Mouse (Mus musculus): ENCODE data around the gene Dennd1b. TPM values are rescaled to one million over a fixed set of nuclear protein-coding genes. Genes with fewer than 3 reads are reported as not detected.

Gene Dennd1b
- total RNA-seq, 1 experiment from 2014 or later: 40.9 TPM

DNA sequence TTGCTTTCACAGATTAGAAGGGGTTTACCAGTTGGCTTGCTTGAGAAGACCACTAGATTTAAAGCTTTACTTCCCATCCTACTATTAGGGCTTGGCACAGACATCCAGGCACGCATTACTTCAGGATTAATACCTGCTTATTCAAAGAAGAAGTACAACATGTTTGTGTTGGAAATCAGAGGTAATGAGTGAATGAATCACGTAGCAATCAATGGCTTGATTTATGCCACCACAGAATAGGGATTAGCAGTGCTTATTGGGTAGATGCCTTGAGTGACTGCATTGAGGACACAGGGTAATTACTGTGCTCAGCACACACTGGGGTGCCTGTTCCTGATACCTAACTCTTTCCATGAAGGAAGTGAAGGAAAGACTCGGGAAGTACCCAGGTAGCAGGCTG lies 4.4 kb upstream of the Dennd1b start:
- ATAC-seq (replicated peaks; ENCODE audit: insufficient number of reproducible peaks, low FRiP score, low TSS enrichment, poor library complexity, severe bottlenecking): no peak

DNA sequence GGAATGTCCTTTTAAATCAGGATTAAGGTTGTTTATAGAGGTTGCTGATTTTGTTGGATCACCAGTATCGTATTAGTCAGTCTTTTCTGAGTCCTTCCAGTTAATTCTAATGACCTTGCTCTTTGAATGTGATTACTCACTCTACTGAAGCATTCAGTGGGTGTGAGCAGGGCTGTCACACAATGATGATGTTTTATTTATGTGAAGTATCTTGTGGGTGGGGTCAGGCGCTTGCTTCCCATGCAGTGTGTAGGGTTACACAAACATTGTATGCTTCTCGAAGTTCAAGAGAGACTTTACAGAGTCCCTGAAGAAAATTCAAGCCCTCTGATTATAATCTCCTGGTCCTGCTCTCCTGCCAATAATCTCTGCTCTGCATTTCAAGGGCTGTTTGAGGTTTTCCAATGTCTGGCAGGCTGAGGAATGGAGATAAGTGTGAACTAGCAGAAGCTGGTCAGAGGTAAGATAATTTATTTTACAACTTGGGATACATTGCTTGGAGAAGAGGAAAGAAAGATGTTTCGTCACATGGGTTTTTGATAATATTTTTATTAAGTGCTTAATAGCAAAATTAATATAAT lies 3.2 kb upstream of the Dennd1b start:
- ATAC-seq (replicated peaks; ENCODE audit: insufficient number of reproducible peaks, low FRiP score, low TSS enrichment, poor library complexity, severe bottlenecking): no peak

- no peak; the same call in 1 of the 2 replicates for ATAC-seq (replicated peaks; ENCODE audit: insufficient number of reproducible peaks, low FRiP score, low TSS enrichment, poor library complexity, severe bottlenecking)
These were observed 751 bp upstream of the Dennd1b start for GRCm38 (mm10) chr1:138962266-138963101.

DNA sequence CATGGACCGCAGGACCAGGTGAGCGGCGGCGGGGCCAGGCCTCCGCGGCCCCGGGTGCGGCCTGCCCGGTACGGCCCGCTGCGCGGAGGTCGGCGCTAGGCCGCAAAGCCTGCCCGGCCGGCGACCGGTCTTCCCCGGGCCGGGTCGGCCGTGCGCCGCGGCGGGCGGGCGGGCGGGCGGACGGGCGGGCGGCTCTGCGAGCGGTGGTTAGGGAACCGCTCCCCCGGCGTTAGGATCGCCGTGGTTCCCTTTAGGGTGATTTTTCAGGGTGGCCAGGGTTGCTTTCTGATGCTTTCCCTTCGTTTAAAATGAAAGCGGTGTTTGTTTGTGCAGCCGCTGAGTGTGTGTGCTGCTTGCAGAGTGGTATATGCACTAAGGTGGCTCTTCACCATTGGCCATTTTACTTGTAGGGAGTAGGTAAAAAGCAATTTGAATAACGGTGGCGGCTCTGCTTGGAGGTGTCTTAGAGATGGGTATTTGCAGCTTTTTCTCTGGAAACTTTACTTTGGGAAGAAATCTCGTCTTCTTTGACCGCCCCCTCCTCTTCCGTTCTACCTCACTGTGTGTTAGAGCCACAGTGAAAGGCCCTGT lies 728 bp downstream of the Dennd1b start:
- ATAC-seq (replicated peaks; ENCODE audit: insufficient number of reproducible peaks, low FRiP score, low TSS enrichment, poor library complexity, severe bottlenecking): no peak

GRCm38 (mm10) chr1:138965069-138965468 lies 1.8 kb downstream of the Dennd1b start:
- no peak for ATAC-seq (replicated peaks; ENCODE audit: insufficient number of reproducible peaks, low FRiP score, low TSS enrichment, poor library complexity, severe bottlenecking)

DNA sequence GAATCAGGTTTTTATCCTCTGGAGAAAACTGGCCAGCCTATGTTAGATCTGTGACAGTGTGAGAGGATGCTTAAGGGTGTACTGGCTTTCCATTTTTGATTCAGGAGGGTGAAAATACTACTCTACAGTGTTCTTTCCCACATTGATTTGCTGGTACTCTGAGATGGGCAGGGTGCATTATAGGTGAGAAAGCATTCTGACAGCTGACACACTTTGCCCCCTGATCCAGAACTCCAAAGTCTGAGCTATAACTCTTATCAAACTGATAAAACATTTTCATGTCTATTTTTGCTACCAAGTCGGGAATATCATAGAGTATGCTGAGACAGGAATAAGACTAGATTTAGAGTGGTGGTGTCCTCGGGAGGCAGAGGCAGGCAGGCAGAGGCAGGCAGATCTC lies 2.3 kb downstream of the Dennd1b start:
- ATAC-seq (replicated peaks; ENCODE audit: insufficient number of reproducible peaks, low FRiP score, low TSS enrichment, poor library complexity, severe bottlenecking): no peak

DNA sequence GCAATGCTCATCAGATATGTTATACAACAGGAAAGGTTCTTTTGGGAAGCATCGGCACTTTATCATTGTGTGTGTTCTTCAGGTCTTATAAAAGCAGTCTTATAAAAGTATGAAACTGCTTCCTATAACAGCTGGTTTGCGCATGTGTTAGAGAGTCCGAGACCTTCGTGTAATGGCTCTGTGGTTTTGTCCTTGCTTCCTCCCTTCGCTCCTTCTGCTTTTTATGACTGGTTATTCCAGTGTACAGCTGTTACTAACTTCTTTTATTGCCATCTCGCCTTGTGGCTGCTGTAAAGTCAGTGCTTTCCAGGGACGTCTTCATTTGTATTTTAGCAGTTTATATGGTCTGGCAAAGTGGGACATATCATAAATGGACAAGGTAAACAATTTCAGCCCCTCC lies 4.2 kb downstream of the Dennd1b start:
- peak; percentile 69 for ATAC-seq (replicated peaks; ENCODE audit: insufficient number of reproducible peaks, low FRiP score, low TSS enrichment, poor library complexity, severe bottlenecking)

GRCm38 (mm10) chr1:138970053-138970452 lies 6.8 kb downstream of the Dennd1b start:
- no peak for ATAC-seq (replicated peaks; ENCODE audit: insufficient number of reproducible peaks, low FRiP score, low TSS enrichment, poor library complexity, severe bottlenecking)

GRCm38 (mm10) chr1:138973541-138974224 lies 10.4 kb downstream of the Dennd1b start:
- ATAC-seq (replicated peaks; ENCODE audit: insufficient number of reproducible peaks, low FRiP score, low TSS enrichment, poor library complexity, severe bottlenecking): peak; percentile 71

DNA sequence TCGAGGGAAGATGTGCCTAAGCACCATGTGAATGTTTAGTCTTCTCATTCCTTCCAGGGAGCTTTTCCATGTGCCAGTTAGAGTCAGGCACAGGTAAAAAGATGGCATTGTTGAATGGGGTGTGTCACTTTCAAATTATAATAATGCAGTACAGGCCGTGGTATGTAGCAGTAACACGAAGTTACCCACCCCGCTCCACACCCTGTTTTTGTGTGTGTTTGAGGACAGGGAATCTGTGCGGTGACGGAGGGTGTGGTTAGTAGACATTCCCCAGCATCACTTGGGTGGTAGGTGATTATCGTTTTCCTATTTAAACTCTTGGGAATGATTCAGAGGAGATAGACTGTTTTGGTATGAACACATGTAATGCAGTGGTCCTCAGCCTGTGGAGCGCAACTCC lies 11.6 kb downstream of the Dennd1b start:
- no peak for ATAC-seq (replicated peaks; ENCODE audit: insufficient number of reproducible peaks, low FRiP score, low TSS enrichment, poor library complexity, severe bottlenecking)

DNA sequence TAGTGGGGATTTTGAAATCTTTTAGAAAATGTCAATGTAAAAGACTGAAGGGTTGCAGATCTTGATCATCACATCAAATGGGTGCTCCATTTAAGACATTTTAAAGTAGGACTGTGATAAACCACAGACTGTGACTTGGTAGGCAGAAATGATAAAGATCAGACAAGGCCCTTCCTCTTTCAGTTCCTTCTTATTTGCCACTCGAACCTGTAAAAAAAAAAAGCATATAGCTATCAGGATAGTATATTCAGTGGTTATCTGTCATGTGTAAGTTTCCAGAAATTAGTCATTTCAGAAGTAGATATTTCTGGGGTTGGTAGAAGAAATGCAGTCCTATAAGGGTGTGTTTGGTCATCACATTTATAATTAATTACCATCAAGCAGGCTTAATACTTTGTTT lies 12.7 kb downstream of the Dennd1b start:
- peak; percentile 61 for ATAC-seq (replicated peaks; ENCODE audit: insufficient number of reproducible peaks, low FRiP score, low TSS enrichment, poor library complexity, severe bottlenecking)

- ATAC-seq (replicated peaks; ENCODE audit: insufficient number of reproducible peaks, low FRiP score, low TSS enrichment, poor library complexity, severe bottlenecking): peak; percentile 27; the same call in 1 of the 2 replicates
These were observed 19.0 kb downstream of the Dennd1b start for GRCm38 (mm10) chr1:138982203-138982602.

DNA sequence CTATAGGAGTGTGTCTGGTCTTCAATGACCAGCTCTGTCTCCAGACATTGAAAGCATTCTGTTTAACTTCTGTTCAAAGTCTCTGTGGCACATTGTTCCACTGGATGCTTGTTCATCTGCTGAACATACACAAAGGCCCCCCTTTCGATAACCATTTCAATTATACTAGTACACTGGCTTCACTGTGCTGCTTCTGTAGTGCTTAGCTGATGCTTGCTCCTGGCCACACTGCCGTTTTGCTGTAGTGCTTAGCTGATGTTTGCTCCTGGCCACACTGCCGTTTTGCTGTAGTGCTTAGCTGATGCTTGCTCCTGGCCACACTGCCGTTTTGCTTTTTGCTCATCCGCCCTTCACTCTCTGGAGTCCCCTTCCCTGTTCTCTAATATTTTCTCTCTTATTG lies 19.4 kb downstream of the Dennd1b start:
- ATAC-seq (replicated peaks; ENCODE audit: insufficient number of reproducible peaks, low FRiP score, low TSS enrichment, poor library complexity, severe bottlenecking): 0 out of 2 replicates have a peak, but pooled peaks have one; percentile 50

DNA sequence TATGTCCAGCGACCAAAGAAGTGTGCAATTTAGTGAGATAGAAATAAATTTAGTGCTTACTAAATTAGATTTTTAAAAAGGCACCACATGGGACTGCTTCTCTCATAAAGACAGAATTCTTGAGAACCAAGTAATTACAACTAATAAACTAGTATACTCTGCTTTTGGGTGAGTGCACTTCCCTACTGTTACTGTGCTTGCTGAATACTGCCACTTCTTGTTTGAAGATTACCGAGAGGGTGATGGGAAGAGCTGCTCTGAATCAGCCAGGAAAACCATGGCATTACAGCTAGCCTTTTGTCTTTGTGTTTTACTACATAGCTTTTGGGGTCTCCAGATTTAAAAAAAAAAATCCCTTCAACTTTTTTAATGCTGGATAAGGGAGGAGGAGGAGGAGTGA lies 19.8 kb downstream of the Dennd1b start:
- ATAC-seq (replicated peaks; ENCODE audit: insufficient number of reproducible peaks, low FRiP score, low TSS enrichment, poor library complexity, severe bottlenecking): no peak

DNA sequence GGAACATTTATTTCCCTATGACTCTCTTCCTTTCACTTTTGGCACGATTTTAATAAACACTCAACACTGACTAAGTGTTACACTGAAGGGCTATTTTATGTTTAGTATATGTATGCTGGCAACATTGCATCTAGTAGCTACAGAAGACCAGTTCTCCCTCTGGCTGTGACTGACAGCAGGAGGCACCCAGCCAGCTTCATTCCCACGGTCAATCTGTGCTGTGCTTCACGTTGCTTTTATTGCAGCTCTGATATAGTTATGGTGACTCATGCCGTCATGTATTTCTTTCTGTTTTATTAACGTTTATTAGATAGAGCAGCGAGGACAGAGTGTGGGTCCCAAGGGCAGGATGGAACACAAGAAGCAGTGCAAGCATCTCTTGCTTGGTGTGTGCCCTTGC lies 20.2 kb downstream of the Dennd1b start:
- no peak for ATAC-seq (replicated peaks; ENCODE audit: insufficient number of reproducible peaks, low FRiP score, low TSS enrichment, poor library complexity, severe bottlenecking)

- no peak for ATAC-seq (replicated peaks; ENCODE audit: insufficient number of reproducible peaks, low FRiP score, low TSS enrichment, poor library complexity, severe bottlenecking)
These were observed 20.9 kb downstream of the Dennd1b start for GRCm38 (mm10) chr1:138984161-138984560.

GRCm38 (mm10) chr1:138992384-138993138 lies 29.3 kb downstream of the Dennd1b start:
- no peak for ATAC-seq (replicated peaks; ENCODE audit: insufficient number of reproducible peaks, low FRiP score, low TSS enrichment, poor library complexity, severe bottlenecking)

DNA sequence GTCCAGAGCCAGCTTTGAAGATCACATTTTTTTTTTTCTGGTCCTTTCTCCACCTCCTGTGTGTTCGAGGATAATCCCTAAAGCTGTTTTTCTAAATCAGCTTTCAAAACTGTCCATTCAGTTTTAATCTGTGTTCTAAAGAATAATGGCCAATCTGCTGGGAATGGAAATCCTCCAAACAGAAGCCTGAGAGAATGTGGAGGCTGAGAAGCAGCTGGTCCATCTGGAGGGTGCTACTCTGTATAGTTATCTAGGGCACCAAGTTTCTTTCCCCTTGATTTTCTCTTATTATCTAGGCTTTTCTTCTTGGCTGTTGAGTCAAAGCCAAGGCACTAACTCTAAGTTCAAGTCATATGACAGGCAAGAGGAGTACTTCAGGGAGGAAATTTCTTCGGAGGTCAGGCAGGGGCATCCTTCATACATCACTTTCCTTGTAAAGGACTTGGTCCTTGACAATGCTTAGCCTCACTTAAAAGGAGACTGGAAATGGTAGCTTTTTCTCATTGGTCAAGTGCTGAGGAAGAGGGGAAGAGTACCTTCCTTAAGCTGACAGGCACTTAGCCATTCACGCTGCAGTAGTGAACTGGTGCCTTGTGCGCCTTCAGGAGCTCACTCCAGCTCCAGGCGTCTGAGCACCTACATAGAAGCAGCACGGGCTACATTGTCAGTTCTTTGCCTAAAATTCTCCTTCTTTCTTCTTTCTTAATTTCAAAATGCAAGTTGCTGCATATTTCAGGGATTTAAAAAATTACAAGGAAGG lies 32.6 kb downstream of the Dennd1b start:
- no peak for ATAC-seq (replicated peaks; ENCODE audit: insufficient number of reproducible peaks, low FRiP score, low TSS enrichment, poor library complexity, severe bottlenecking)
